Mouse (Mus musculus): ENCODE results near the gene Cobl. TPM values are rescaled to one million over a fixed set of nuclear protein-coding genes. Genes with fewer than 3 reads are reported as not detected.

Gene Cobl
- total RNA-seq, 1 experiment = 36.5 TPM

DNA sequence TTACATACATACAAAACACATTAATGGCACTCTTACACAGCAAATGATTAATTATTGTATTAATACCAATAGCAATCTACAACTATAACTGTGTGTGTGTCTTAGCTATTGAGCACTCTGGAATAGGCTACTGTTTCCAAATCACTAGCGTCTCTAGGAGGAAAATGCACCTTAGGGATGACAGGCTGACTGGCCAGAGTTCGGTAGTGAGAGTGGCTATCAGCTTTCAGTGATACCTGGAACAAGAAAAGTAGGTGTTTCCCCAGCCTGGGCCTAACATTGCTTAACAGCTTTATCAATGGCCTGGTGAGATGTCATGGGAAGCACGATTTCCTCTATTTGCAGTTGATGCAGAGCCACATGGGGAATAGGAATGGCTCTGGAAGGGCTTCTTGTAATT, 37.0 kb upstream of the Cobl start:
- DNase-seq (ENCODE audit: low read depth, low spot score) = no peak
- H3K9me3 ChIP-seq (ENCODE audit: control insufficient read depth, insufficient read depth, low read depth, low read length) = no peaks in the 10 kb centered on the region

DNA sequence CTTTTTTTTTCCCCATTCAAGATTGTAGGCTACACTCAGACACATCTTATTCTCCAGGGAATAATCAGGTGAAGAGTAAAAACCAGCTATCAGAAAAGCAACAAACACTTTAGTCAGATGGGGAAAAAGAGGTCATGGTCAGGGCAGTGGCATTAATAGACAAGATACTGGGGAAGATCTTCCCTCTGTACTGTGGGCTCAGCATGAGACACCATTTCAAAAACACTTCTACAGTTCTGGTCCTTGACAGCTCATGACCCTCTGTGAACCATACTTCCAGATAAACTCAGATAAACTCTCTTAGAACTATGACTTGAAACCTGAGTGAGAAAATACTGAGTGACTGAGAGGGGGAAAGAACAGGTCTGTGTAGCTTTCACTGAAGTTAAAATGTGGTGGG, 29.0 kb upstream of the Cobl start:
- Histone ChIP-seq H3K9me3 (ENCODE audit: control insufficient read depth, insufficient read depth, low read depth, low read length) (no peaks in the 10 kb centered on the region), H3K4me3 (ENCODE audit: insufficient read depth in 1 of 2, low read depth in 1 of 2, low read length in 2 of 2, poor library complexity in 1 of 2, severe bottlenecking in 1 of 2) (no peak overlapping the region), H3K4me1 (ENCODE audit: control insufficient read depth in 2 of 2, insufficient read depth in 2 of 2, low read length in 2 of 2, poor library complexity in 1 of 2) (no peaks in the 10 kb centered on the region), H3K27ac (ENCODE audit: insufficient read depth, low read depth, low read length, poor library complexity, severe bottlenecking) (no peak overlapping the region), H3K36me3 (ENCODE audit: control insufficient read depth, insufficient read depth, low read length, poor library complexity, severe bottlenecking) (no peaks in the 10 kb centered on the region), H3K9ac (ENCODE audit: insufficient read depth, low read depth, low read length, poor library complexity, severe bottlenecking) (no peak overlapping the region)
- TF ChIP-seq MAFK (IDR thresholded peaks at IDR 0.05; ENCODE audit: insufficient read depth, low read depth, low read length) (no peak), CHD2 (IDR thresholded peaks at IDR 0.05; ENCODE audit: low read depth, low read length) (no peak), ZC3H11A (IDR thresholded peaks at IDR 0.05; ENCODE audit: borderline replicate concordance, low read depth, low read length) (no peak)
- no peak for DNase-seq (ENCODE audit: low read depth, low spot score)
- in situ Hi-C loops (cut with MboI; ENCODE audit: low sequenced_read_pairs in 2 of 2, unreplicated experiment in 2 of 2) = no loop called here

More for the DNA sequence above, 37.0 kb upstream of the Cobl start:
- Histone ChIP-seq H3K4me3 (ENCODE audit: insufficient read depth in 1 of 2, low read depth in 1 of 2, low read length in 2 of 2, poor library complexity in 1 of 2, severe bottlenecking in 1 of 2) (no peak overlapping the region), H3K9ac (ENCODE audit: insufficient read depth, low read depth, low read length, poor library complexity, severe bottlenecking) (no peak overlapping the region), H3K27ac (ENCODE audit: insufficient read depth, low read depth, low read length, poor library complexity, severe bottlenecking) (no peak overlapping the region), H3K36me3 (ENCODE audit: control insufficient read depth, insufficient read depth, low read length, poor library complexity, severe bottlenecking) (no peaks in the 10 kb centered on the region), H3K4me1 (ENCODE audit: control insufficient read depth in 2 of 2, insufficient read depth in 2 of 2, low read length in 2 of 2, poor library complexity in 1 of 2) (peaks cover 0 to 3% of the 10 kb centered on the region in 2 experiments; a peak in 1 of 4 replicates)
- TF ChIP-seq ZC3H11A (IDR thresholded peaks at IDR 0.05; ENCODE audit: borderline replicate concordance, low read depth, low read length) (no peak), HCFC1 (IDR thresholded peaks at IDR 0.05; ENCODE audit: borderline replicate concordance, insufficient read depth, low read length) (no peak), MAFK (IDR thresholded peaks at IDR 0.05; ENCODE audit: insufficient read depth, low read depth, low read length) (no peak), ZNF384 (IDR thresholded peaks at IDR 0.05; ENCODE audit: low read depth, low read length) (no peak), CHD2 (IDR thresholded peaks at IDR 0.05; ENCODE audit: low read depth, low read length) (no peak)
- in situ Hi-C loops (cut with MboI; ENCODE audit: low sequenced_read_pairs in 2 of 2, unreplicated experiment in 2 of 2) = no loop called here

DNA sequence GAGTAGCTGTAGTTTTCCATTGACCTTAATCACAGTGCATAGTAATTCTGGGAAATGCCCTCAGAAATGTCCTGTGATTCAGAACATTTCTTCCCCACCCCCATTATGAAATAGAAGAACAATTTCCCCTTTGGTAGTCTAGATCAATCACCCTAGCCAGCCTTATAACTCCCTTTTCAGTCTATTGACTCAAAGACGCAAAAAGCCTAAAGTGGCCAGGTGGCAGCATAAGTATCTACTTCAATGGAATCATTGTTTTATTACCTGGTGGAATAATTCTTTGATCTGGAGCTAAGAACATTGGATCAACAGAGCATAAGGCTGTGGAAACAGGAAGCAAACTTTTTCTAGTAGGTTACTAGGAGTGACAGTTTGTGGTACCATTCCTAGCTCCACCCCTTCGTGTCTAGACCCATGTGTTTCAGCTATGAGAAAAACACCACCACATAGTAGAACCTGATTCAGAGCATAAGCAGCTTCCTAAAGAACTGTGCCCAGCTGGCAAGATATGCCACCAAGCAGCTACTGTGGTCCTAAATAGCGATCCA, 15.2 kb upstream of the Cobl start:
- Histone ChIP-seq H3K36me3 (ENCODE audit: control insufficient read depth, insufficient read depth, low read length, poor library complexity, severe bottlenecking) (no peaks in the 10 kb centered on the region), H3K9me3 (ENCODE audit: control insufficient read depth, insufficient read depth, low read depth, low read length) (no peaks in the 10 kb centered on the region), H3K4me3 (ENCODE audit: insufficient read depth in 1 of 2, low read depth in 1 of 2, low read length in 2 of 2, poor library complexity in 1 of 2, severe bottlenecking in 1 of 2) (no peak overlapping the region), H3K27ac (ENCODE audit: insufficient read depth, low read depth, low read length, poor library complexity, severe bottlenecking) (no peak overlapping the region), H3K4me1 (ENCODE audit: control insufficient read depth in 2 of 2, insufficient read depth in 2 of 2, low read length in 2 of 2, poor library complexity in 1 of 2) (no peaks in the 10 kb centered on the region), H3K9ac (ENCODE audit: insufficient read depth, low read depth, low read length, poor library complexity, severe bottlenecking) (no peak overlapping the region)
- DNase-seq (ENCODE audit: low read depth, low spot score) = no peak
- TF ChIP-seq ZC3H11A (IDR thresholded peaks at IDR 0.05; ENCODE audit: borderline replicate concordance, low read depth, low read length) = no peak
- no peak for TF ChIP-seq MAFK (IDR thresholded peaks at IDR 0.05; ENCODE audit: insufficient read depth, low read depth, low read length)
- no peak for TF ChIP-seq CHD2 (IDR thresholded peaks at IDR 0.05; ENCODE audit: low read depth, low read length)
- no peak for TF ChIP-seq ZNF384 (IDR thresholded peaks at IDR 0.05; ENCODE audit: low read depth, low read length)
- TF ChIP-seq HCFC1 (IDR thresholded peaks at IDR 0.05; ENCODE audit: borderline replicate concordance, insufficient read depth, low read length) = no peak
- in situ Hi-C loops (cut with MboI; ENCODE audit: low sequenced_read_pairs in 2 of 2, unreplicated experiment in 2 of 2) = no loop called here

DNA sequence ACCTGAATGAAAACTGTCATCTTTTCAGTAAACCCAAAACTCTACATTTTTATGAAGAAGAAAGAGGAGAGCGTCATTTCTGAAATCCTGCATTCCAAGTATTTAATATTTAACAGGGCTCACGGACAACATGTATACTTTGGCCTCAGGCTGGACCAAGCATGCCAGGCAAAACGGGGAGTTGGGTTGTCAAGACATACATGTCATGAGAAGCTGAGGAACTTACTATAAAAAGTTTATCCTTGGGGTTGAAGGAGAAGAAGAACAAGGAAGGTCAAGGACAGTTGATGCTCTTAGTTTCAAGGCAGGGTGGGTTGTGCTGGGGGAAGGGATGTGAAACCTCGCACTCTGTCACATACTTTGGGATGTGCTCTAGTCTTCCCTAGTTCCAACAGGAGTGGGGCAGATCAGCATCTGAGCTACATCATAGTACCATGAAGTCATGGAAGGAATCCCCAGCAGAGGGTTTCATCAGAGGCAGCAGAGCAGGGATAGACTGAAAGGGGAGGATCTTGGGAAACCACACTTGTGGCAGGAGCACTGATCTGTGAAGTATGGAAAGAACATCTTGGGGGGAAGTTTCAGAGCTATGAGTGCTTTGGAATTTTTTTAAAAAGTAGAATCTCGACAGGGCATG, 9.7 kb upstream of the Cobl start:
- Histone ChIP-seq H3K9ac (ENCODE audit: insufficient read depth, low read depth, low read length, poor library complexity, severe bottlenecking) (no peak overlapping the region), H3K4me3 (ENCODE audit: insufficient read depth in 1 of 2, low read depth in 1 of 2, low read length in 2 of 2, poor library complexity in 1 of 2, severe bottlenecking in 1 of 2) (no peak overlapping the region), H3K4me1 (ENCODE audit: control insufficient read depth in 2 of 2, insufficient read depth in 2 of 2, low read length in 2 of 2, poor library complexity in 1 of 2) (peaks cover 4 to 14% of the 10 kb centered on the region in 2 experiments; a peak in 2 of 4 replicates), H3K9me3 (ENCODE audit: control insufficient read depth, insufficient read depth, low read depth, low read length) (no peaks in the 10 kb centered on the region), H3K36me3 (ENCODE audit: control insufficient read depth, insufficient read depth, low read length, poor library complexity, severe bottlenecking) (no peaks in the 10 kb centered on the region), H3K27ac (ENCODE audit: insufficient read depth, low read depth, low read length, poor library complexity, severe bottlenecking) (no peak overlapping the region)
- no peak for DNase-seq (ENCODE audit: low read depth, low spot score)
- in situ Hi-C loops (cut with MboI; ENCODE audit: low sequenced_read_pairs in 2 of 2, unreplicated experiment in 2 of 2) = no loop called here
- no peak for TF ChIP-seq MAFK (IDR thresholded peaks at IDR 0.05; ENCODE audit: insufficient read depth, low read depth, low read length)
- TF ChIP-seq CHD2 (IDR thresholded peaks at IDR 0.05; ENCODE audit: low read depth, low read length) = no peak
- TF ChIP-seq ZC3H11A (IDR thresholded peaks at IDR 0.05; ENCODE audit: borderline replicate concordance, low read depth, low read length) = no peak
- no peak for TF ChIP-seq HCFC1 (IDR thresholded peaks at IDR 0.05; ENCODE audit: borderline replicate concordance, insufficient read depth, low read length)
- no peak for TF ChIP-seq ZNF384 (IDR thresholded peaks at IDR 0.05; ENCODE audit: low read depth, low read length)
